Mouse (Mus musculus) kidney, postnatal 36 days (tissue): ENCODE results near the gene Apoc2.

Source experiments
- DNase-seq, 2 experiments: peaks; one replicate each; pipeline ENCODE4 v3.0.0; 2021 to 2022; ENCODE audit warnings: mixed read lengths in 2 of 2

The Apoc2 gene

DNA sequence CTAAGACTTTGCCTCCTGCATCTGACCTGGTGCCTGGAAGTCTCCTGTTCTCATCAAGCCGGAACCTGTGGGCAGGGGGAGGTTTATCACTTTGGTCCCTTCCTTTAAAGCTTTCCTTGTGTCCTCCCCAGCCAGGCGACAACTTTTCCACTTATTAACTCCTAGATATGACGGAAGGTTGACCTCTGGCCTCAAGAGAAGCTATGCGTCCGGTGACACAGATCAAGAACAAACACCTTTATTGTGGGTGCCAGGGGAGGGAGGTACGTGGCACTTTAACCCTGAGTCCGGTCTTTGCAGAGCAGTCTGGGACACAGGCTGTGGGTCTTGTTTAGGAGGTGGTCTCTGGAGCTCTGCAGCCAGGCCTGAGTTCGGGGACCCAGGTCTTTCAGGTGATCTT, at the start of gene Apoc2:
Gene Apoc2 (minus strand): TSS at position 70 of the 400 bp plus-strand sequence.
- DNase-seq = peak in 1 of 2 experiments; percentile 30

DNA sequence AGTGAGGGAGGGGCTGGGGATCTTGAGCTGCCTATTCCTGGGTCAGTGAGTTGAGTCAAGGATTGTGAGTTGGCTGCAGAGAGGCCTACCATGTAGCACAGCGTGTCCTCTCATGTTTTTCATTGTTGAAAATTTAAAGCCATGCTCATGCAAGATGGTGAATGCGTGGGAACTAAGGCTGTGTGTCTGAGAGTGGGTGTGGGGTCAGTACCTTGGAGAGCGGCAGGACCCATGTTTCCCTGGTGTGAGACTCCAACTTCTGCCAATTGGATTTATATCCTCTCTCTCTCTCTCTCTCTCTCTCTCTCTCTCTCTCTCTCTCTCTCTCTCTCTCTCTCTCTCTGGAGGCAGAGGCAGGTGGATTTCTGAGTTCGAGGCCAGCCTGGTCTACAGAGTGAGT, 48.8 kb upstream of the Apoc2 start:
- DNase-seq = peak in 1 of 2 experiments; percentile 24

DNA sequence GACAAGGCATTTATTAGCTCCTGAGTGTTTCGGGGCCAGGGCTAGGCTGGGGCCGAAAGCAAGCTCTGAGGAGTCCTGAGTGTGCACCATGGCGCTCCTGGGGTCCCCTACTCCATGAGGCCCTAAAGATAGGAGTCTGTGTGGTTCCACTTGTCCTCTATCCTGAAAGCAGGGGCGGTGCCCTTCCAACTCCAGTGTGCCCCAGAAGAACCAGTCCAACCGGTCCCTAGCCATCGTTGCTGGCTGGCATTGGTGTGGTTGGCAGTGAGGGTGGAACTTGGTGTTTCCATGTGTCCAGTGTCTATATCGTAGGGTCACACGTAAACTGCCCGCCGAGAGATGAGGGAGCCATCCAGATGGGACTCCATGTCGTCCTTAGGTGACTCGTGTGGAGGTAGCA, 46.4 kb upstream of the Apoc2 start:
- peak in 1 of 2 experiments; percentile 60 for DNase-seq

DNA sequence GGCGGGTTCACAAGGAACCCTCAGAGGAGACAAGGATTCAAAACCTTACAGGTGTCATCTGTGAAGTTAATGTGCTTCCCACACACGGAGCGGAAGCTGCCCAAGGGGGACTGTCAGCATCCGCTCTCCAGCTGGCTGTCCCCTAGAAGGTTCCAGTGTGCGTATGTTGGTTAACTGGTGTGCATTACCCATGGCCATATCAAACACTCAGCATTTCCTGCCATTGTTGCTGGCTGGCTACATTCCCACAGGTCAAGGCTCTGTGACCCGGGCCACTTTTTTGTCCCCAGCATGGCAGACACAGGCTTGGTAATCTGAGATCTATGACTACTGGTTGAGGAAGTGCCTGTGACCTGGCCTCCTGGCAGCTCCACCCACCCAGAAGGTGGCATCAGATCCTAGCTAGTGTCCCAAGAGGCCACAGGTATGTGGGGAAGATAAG, 45.0 kb upstream of the Apoc2 start:
- DNase-seq = peak; percentile 76 to 78

DNA sequence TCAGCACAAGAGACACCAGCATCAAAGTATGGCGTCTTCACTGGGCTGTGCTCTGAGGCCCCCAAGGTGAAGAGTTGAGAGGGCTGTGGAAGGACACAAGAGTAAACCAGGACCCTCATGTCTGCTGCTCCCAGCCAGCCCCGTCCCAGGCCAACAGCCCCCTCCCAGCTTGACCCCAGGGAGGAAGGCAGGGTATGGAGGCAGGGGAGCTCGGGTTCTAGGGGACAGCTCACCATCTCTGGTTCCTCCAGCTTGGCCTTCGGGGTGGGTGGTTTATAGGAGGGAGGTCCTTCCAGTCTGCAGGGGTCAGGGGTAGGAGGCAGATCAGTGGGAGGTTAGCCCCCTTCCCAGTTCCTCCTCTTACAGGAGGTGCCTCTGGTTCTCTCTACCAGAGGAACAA, 41.5 kb upstream of the Apoc2 start:
- no peak for DNase-seq

DNA sequence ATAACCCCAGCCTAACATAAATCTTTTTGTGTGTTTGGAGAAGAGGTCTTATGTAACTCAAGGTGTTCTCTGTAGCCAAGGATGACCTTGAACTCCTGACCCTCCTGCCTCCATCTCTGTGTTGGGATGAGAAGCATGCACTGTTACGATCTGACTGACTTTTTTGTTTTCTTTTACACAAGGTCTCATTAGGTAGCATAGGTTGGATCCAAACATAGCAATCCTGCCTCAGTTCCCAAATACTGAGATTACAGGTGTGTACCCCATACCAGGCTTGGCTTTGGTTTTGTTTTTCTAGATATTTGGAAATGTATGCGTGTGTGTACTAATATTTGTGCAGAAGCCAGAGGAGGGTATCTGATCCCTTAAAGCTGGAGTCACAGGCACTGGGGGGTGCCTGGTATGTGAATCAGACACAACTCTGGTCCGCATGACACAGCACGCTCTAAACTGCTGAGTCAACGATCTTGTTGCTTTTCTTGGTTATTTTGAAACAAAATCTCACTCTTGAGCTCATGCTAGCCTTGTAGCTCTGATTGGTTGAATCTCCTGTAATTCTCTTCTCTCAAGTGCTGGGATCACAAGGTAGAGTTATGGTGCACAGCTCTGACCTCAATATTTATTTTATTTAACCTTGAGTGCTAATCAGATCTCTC, 40.7 kb upstream of the Apoc2 start:
- DNase-seq = no peak

DNA sequence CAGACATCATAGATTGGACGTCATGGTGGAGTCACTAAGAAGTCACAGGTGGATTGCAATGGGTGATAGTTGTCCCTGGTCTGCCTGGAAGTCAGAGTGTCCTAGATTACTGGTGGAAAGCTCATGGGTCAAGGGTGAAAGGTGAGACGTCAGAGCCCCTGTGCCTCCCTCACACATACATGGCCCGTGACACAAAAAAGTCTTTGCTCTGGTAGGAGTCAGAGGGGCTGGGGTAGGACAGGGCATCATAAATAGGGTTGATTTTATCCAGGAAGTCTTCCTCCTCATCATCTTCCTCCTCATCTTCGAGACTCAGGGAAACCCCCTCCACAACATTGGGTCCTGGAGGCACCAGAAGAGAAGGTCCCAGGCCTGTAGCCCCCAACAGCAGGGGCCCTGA, 39.6 kb upstream of the Apoc2 start:
- DNase-seq = no peak

DNA sequence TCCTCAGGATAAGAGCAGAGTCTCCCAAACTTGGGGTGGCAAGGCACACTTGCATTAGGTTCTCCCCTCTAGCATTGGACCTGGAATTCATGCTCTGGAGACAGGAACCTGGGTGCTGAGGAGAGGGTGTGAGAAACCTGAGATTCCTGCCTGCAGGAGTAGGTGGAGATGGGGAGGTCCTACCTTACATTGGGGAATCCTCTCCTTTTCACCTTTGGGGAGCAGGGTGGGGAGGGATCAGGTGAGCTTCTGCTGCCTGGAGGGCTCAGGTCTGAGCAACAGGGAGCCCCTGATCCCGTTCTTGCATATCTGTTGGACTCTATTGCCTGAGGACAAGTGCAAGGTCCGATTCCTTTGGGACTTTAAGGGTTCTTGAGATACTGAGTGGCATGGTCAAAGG, 39.1 kb upstream of the Apoc2 start:
- DNase-seq = no peak

DNA sequence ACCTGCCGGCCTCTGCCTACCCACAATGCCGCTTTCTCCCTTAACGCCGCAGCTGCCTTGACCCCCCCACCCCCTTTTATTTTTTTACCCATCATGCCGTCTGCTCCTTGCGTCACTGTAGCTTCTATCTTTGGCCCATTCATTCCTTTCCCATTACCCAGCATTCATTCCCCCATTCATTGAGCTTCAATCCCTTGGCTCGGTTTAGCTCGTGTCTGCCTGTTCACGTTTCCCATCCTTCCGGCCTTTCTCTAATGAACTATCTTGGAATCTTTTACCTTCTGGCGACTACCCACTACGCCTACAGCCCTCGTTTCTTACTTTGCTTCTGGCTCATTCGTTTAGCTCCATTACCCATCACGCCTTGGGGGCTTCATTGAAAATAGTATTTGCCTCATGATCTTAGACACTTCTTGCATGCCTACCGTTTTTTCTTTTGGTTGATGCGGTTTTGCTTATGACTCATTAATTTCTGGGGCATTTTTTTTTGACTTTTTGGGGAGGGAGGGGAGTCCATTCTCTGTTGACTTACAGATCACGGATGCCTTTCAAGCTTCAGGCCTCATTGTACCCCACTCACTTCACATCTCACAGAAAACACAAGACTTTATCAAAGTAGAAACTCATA, 38.4 kb upstream of the Apoc2 start:
- DNase-seq = no peak

DNA sequence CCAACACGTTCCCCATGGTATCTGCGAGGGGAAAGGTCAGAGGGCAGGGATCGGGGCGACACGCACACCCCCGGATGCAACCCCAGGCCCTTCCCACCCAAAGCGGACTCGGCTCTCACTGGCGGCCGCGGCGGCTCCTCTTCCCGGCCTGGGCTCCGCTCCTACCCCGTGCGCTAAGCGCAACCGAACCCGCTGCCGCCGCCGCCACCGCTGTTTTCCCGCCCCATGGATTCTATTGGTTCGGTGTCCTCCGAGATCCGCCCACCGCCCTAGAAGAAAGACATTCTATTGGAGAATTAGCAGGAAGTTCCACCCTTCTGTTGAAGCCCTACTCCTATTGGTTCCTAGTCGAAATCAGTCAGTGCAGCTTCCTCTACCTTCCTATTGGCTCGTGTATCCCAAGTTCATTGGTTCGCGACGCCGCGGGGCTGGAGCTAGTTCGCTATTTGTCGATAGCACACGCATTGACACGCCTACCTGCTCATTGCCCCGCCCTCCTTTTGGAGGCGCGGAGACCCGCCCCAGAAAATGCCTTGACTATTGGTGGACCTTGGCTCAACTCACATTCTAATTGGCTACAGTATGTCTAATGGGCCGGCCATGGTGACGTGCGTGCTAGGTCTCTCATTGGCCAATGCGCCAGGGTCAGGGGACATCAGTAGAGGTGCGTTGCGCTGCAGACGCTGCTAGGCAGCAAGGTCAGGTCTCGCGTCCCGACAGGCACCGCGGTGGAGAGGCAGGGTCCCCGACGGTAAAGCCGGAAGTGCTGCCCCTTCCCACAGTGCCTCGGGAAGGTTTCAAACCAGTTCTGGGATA, 37.7 kb upstream of the Apoc2 start, which contains the start of gene Tomm40:
Gene Tomm40 (minus strand): TSS at position 200 of the 816 bp plus-strand sequence.
- DNase-seq = peak; percentile 99 to 100

DNA sequence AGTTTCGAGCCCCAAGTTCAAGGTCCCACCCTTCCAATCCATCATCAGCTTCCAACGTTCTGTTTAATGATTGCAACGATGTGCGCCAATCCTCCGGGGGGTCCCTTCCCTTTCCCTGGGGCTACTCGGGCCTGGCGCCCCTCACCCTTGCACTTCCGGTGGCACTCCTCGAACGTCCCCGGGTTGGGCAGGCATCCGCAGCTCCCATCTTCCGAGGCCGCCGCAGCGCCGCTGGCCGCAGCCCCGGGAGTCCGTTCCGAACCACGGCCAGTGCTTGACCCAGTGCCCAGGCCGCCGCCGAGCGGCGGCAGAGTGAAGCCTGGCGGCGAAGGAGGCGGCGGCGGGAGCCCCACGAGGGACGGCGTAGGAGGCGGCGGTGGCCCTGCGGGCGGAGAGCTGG, 37.1 kb upstream of the Apoc2 start:
- no peak for DNase-seq

DNA sequence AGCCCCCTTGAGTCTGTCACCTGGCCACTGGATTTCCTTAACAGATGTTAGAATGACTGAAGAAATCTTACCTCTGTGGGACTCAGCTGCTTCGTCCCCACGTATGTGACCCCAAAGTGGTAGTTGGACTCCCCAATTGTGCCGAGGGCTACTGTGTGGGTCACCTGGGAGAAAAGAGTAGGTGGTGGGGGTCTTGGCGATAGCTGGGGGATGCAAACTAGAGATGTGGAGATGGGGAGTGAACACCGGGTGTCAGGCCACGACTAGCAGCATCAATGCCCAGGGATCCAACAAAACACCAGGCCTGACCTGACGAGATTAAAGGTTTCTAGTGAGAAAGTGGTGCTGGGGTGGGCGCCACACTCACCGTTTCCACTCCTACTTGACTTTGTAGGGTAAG, 35.9 kb upstream of the Apoc2 start:
- DNase-seq = no peak

DNA sequence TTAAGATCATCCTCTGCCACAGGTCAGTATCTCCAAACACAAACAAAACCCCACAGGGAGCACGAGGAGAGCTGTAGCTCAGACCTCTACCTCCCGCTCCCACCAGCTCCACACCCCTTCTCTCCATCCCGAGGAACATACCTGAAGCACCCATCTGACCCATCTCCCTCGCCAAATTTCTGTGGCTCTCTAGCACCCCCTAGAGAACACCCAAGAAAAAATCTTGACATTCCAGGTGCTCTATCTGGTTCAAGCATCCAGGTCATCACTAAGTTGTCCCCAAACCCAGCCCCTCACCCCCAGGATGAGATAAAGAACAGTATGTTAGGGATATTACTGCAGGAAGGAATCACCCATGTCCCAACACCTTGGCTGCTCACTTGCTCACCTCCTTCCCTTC, 35.5 kb upstream of the Apoc2 start:
- DNase-seq = peak in 1 of 2 experiments; percentile 53

DNA sequence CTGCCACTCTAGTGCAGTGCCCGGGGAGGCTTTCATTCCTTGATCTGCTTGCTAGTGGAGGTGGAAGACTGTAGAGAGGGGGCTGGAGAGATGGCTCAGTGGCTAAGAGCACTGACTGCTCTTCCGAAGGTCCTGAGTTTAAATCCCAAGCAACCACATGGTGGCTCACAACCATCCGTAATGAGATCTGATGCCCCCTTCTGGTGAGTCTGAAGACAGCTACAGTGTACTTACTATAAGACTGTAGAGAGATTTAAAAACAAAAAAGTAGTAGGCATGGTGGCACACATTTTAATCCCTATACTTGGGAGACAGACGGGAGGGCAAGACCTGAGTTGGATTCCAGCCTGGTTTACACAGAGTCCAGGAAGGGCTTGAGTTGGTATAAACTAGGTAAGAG, 34.7 kb upstream of the Apoc2 start:
- peak in 1 of 2 experiments; percentile 37 for DNase-seq

DNA sequence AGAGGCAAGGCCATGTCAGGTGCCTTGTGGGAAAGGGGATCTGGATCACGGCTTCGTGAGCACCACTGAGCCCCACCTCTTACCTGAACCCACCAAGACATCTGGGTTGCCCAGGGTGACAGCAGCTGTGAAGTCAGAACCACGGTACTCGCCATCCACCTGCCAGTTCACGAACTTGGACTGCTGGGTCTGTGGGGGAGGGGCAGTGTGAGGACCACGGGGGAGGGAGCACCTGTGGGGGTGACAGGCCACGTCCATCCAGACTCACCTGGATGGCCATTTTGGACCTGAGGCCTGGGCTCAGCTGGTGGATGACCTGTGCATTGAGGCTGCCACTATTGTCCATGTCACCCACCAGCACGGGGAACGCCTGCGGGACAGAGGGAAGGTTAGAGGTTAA, 32.9 kb upstream of the Apoc2 start:
- no peak for DNase-seq

DNA sequence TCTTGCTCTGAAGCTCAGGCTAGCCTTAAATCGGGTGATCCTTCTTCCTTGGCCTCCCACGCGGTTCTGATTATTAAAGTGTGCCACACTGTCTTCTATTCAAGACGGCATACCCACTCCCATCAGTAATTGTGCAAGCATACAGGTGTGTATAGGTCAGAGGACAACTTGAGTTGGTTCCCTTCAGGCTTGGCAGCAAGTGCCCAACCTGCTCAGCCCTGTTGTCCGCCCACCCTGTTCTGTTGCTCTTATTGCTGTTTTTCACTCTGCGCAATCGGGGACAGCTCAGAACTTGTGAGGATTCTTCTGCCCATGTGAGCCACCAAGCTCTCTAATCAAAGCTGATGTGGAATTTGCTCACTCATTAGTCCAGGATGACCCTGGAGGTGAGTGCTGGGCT, 27.5 kb upstream of the Apoc2 start:
- no peak for DNase-seq

DNA sequence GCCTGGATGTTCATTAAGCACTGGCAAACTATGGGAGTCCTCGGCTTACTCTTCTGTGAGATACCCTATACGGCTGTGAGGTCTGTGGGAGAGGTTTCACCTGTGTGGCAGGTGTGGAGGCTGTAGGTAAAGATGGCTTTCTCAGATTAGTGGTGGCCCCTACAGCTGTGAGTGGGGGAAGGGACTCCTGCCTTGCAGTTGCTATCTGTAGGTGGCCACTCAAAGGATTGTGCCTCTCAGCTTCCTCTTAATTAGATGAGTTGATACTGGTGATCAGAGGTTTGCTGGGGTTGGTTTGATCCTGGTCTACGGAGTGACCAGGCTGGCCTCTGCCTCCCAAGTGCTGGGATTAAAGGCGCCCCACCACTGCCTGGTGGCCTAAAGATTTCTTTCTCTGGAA, 26.7 kb upstream of the Apoc2 start:
- no peak for DNase-seq

DNA sequence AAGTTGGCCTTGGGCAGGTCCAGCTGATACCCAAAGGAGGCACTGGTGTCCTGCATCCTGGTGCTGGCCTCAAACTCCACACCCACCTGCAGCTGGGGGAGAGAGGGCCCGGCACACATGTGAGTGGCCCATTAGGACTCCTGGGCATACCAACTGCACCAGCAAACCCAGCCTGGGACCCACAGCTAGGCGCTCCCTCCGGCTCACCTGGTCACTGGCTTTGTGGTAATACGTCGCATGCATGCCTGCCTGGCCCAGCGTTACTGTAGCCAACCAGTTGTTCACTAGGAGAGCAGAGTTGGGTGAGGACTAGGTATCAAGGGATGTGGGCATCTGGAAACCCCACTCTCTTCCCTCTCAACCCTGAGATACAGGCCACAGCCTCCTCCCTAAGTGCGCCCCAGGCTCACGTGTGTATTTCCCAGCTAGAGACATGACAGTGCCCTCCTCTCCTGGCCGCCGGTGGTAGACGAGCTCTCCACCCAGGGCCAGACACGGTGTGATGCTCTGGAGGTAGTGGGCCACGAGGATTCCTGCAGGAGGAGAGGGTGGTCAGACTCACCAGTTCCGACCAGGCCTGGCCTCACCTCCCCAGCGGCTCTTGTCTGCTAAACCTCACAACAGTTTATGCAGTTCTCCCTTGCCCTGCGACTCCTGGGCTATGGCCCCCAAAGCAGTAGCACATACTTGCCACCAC, 25.3 kb upstream of the Apoc2 start:
- DNase-seq = no peak

DNA sequence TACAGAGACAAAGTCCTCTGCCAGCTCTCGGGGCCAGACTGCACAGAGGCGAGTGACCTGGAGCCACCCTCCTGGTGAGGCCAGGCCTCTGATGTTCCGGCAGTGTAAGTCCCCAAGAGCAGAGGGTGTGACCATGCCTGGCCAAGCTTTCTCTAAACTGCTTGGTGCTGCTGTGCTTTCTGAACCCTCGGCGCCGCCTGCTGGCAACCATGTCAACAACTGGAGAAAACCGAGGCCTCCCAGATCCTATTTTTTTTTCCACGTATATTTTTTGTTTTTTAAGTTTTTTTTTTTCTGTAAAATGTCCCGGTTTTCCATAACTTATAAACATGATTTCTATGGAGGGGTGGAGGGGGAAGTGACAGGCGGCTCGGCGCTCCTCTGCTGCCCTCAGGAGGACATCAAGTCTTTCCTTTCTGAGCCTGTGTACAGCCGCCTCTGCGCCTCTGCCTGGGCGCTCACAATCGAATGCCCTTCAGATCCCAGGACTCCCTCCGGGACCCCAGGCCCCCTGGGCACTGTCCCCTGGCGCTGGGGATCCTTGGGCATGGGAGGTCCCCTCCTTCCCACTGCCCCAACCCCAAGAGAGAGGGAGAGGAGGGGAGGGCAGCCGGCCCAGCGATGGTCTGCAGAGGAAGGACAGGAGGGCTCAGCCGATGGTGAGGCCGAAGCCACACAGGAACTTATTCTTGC, 23.5 kb upstream of the Apoc2 start:
- DNase-seq = peak; percentile 88 to 93

DNA sequence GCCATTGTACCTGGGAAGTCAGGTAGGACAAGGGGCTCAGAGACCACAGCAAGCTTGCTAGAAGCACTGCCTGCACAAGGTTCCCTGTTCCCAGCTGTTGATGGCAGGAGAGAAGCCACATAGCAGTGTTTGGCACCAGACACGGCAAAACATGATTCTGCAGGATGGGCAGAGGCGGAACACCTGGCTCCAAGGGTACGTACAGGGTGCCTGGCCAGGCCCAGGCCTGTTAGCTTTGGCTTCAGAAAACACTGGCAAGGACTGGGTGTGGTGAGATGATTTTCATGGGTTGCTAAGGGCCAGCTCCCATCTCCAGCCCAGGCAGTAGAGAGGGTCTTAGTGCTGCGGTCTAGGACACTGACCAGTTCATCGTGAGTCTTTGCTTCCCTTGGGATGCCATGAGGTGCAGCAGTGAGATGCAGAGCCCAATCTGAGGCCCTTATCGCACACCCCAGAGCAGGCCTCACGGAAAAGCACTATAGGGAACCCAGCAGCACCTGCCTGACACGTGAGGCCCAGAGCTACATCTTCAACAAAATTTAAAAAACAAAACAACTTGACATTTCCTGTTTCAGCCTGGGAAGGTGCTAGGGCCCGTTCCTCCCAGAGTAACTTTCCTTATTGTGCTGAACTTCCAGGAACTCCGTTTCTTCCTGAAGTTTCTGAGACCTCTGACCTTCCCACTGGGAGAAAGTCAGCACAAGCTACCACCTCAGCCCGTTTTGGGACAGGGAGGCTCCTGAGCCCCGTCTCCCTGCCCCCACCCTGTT, 22.7 kb upstream of the Apoc2 start:
- no peak for DNase-seq

DNA sequence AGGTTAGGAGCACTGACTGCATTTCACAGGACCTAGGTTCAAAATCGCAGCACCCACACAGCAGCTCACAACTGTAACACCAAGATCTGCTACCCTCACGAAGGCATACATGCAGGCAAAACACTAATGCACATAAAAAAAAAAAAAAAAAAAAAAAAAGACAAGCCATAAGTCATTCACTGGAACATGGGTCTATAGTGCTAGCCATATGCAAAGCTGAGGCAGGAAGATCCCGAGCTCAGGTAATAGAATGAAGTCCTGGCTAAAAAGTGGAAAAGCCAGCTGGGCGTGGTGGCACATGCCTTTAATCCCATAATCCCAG, 22.0 kb upstream of the Apoc2 start:
- DNase-seq = no peak
